Mouse (Mus musculus): ENCODE results near the gene Apol8. TPM values are rescaled to one million over a fixed set of nuclear protein-coding genes. Genes with fewer than 3 reads are reported as not detected.

The Apol8 gene
- polyA plus RNA-seq, 1 experiment, result 0.08 TPM

Other genes with a start within 250 kb of the Apol8 start
- 0.11 and 0.14 TPM in 2 replicates for gene Apol11a, start 248.7 kb downstream of the Apol8 start, polyA plus RNA-seq (2012; rRNA removed)
- 10.0 and 13.6 TPM in 2 replicates for gene Apol7c, start 223.7 kb downstream of the Apol8 start, polyA plus RNA-seq (2012; rRNA removed)
- not detected in 2 replicates for gene 1700025B11Rik, start 195.1 kb downstream of the Apol8 start, polyA plus RNA-seq (2012; rRNA removed)
- 0.18 and 0.26 TPM in 2 replicates for gene Apol10b, start 160.9 kb downstream of the Apol8 start, polyA plus RNA-seq (2012; rRNA removed)
- not detected in 2 replicates for gene Gm36245, start 157.7 kb downstream of the Apol8 start, polyA plus RNA-seq (2012; rRNA removed)
- 0.28 and 0.44 TPM in 2 replicates for gene Apol11b, start 113.7 kb downstream of the Apol8 start, polyA plus RNA-seq (2012; rRNA removed)
- 26.2 and 28.5 TPM in 2 replicates for gene Apol7e, start 58.1 kb downstream of the Apol8 start, polyA plus RNA-seq (2012; rRNA removed)
- gene Apol9b, start 28.0 kb downstream of the Apol8 start, polyA plus RNA-seq (2012; rRNA removed), result 5.6 and 8.1 TPM in 2 replicates
- gene Myh9, start 85.2 kb upstream of the Apol8 start, polyA plus RNA-seq (2012; rRNA removed), result 167 and 193 TPM in 2 replicates
- gene Txn2, start 172.0 kb upstream of the Apol8 start, polyA plus RNA-seq (2012; rRNA removed), result 249 and 253 TPM in 2 replicates
- 9.7 and 12.8 TPM in 2 replicates for gene Foxred2, start 199.7 kb upstream of the Apol8 start, polyA plus RNA-seq (2012; rRNA removed)
- gene Eif3d, start 213.8 kb upstream of the Apol8 start, polyA plus RNA-seq (2012; rRNA removed), result 198 and 205 TPM in 2 replicates

Data from thymus, adult 2 months (tissue).